Mouse (Mus musculus) adrenal gland, postnatal 4 days (tissue): ENCODE measurements around the gene Tshz2. TPM values are rescaled to one million over a fixed set of nuclear protein-coding genes. Genes with fewer than 3 reads are reported as not detected.
"Not testable (repeated sequence)": the region's sequence is repeated elsewhere in the genome, so short reads cannot be mapped to it uniquely, and the experiment has no call there.

Experiments
- DNase-seq, 2 experiments: peaks; one replicate each; pipeline ENCODE4 v3.0.0; 2021 to 2022; ENCODE audit warnings: low spot score in 2 of 2, mixed read lengths in 2 of 2
- total RNA-seq, 2 experiments: library from RNA; stranded (reverse); gene quantifications; 2 replicates each; pipeline ENCODE4 v1.2.3; 2021

The Tshz2 gene
- total RNA-seq, 2 experiments from 2014 or later = 68.4 to 69.6 TPM

DNA sequence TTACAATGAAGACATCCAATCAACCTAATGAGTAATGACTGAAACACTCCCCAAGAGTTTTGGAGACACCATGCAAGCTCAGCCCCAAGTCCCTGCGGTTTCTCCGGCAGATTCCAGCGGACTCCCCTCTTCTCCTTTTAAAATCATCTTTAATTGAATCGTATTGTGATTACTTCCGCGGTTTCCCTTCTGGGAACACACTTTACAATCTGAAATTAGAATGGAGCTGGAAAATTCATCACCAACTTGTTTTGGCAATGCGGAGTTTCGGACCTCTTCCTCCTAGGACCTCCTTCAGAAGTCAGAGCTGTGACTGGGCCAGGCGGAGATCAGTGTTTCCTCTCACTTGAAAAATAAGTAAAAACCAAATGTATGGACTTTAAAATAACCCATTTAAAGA lies 119.3 kb downstream of the Tshz2 start:
- no peak for DNase-seq

DNA sequence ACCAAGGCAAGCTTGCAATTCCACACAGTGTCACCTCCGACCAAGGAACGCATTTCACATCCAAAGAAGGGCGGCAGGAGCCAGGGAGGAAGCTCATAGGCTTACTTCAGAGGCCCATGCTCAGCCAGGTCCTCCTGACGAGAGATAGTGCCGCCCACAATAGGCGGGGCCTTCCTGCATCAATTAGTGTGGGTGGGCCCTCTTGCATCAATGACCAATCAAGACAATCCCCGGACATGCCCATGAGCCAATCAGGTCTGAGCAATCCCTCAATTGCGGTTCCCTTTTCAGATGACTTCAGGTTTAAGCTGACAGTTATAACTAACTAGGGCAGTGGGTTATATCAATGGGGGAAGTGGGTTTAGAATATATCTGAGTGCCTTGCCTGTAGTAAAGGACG lies 120.6 kb downstream of the Tshz2 start:
- no peak for DNase-seq

DNA sequence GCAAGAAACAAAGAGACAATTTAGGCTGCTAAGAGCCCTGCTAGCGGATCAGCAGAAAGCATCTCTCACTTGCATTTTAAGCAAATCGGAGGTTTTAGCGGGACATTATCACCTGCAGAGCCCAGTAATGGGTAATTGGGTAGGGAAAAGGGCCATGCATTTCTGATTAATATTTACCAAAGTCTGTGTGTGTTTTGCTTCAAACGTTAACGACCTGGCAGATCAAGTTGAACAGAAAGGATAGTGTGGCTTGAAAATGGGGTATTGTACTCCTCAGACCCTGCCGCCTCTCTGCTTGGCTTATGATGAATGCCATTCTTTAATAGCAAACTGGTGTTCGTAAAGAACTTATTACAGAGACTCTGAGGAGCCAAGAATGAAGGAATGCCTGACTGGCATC lies 122.3 kb downstream of the Tshz2 start:
- DNase-seq = no peak

DNA sequence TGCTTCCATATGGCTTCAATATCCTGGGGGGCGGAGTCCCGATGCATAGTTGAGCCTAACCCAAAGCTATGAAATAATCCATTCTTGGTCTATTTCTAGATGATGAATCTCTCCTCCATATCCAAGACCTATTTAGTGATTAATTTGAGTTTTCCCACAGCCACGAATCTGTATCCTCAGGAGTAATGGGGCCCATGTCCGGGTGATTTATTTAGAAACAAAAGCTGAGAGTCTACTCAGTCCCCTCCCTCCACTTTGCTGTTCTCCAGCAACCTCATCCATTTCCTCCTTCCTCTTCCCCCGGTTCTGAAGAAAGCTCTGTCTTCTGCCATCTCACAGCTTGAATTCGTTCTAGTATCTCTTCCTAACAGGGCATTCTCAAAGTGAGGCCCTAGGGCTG lies 125.3 kb downstream of the Tshz2 start:
- DNase-seq = no peak

DNA sequence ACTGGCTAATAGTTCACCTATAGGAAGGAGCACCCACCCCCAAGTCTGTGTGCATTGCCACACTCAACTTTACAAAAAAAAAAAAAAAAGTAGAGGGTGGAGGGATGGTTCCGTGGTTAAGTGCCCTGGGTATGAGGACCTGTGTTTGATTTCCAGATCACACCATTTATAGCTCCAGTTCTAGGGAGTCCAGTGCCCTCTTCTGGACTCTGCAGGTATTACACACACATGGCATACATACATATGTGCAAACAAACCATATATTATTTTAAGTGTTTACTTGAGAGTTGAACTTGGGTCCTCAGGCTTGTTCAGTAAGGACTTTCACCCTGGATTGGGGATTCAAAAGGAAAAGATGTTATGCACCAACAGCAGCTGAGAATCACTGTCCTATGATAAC lies 127.3 kb downstream of the Tshz2 start:
- DNase-seq = no peak

DNA sequence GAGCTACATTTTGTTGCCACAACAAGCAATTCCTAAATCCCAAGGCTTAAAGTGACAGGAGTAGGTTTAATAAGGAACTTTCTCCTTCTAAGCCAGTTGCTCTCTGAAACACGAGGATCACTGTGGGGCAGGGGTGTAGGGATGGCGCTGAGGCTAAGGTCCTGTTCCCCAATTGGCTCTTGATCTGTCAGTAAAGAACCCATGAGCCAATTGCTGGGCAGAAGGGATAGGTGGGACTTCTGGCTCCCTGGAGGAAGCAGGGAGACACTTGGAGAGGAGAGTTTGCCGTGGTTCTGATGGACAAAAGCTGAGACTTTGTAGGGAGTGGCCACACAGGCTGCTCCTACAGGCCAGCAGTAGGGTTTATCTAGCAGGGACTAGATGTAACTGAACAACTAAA lies 128.9 kb downstream of the Tshz2 start:
- DNase-seq = no peak

DNA sequence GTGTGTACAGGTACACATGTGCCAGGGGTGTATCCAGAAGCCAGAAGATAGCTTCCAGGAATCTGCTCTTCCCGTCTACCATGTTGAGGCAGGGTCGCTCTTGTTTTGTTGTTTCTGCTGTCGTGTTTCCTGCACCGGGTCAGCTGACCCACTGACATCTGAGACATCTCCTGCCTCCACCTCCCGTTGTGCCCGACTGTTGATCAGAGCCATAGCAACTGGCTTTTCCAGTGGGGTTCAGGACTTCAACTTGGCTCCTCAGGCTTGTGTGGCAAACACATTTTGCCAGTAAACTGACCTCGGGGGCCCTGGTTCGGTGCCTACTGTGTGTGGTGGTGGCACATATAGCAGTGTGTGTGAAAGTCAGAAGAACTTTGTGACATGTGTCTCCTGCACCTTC lies 129.5 kb downstream of the Tshz2 start:
- DNase-seq = no peak

DNA sequence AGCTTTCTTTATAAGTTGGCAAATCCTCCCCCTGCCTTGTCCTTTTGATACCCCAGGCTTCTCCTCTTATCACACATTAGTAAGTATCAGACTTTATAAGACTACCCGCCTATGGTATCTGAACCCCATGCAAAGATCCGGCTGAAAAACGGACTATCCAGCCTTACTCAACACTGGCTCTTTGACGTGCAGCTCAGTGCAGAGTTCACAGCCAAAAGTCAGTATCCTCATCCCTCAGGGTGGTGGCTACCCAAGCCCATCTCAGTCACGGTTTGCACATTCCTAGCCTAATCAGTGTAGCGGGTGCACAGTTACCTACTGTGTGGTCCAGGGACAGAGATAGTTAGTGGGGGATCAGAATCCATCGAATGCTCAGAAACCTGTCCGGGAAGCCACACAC lies 130.9 kb downstream of the Tshz2 start:
- no peak for DNase-seq

DNA sequence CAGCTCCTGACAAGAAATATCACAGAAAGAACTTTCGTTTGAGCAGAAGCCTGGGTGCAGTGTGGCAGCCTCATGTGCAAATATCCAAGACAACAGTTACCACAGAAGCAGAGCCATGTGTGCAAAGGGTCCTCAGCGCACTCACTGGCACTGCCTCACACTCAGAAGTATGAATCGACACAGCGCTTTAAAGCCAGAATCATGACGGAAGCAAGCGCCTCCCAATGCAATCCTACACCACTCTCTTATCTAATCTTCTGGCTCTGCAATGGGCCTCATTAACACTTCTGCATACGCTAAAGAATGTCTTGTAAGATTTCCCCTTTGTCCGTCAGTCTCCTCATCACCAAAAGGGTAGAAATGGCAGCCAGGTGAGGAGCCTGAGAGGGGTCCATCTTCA lies 133.4 kb downstream of the Tshz2 start:
- DNase-seq = no peak

DNA sequence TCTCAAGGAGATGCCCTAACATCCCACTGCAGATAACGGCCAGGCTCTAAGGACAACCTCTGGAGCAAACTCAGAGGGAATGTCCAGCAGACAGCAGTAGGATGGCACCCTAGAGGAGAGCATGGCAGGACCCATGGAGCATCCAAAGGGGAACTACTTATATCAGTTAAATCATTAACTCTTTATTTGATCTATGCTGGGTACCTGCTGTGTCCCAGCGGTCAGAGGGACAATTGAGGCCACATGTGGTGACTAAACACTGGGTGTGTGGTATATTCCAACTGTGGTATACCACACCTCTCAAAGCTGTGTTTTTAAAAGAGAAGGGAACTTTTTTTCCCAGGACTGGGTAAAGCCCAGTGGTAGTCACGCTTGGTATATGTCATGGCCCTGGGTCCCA lies 134.5 kb downstream of the Tshz2 start:
- no peak for DNase-seq

DNA sequence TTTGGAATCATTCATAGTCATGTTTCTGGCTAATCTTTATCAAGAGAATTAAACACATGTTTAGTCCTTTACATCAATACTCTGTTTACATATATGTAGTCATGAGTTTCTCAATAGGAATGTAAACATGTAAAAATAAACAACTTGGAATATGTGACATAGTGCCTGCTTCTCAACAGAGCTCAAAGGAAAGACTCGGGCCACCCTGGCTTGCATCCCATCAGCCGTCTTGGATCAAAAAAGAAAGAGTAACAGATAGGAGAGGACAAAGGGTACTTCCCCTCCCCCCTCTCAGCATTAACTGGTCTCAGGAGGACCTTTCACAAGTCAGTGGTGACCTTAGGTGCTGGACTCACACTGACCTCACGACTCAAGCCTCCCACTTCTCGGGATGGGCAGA lies 142.3 kb downstream of the Tshz2 start:
- DNase-seq = no peak

DNA sequence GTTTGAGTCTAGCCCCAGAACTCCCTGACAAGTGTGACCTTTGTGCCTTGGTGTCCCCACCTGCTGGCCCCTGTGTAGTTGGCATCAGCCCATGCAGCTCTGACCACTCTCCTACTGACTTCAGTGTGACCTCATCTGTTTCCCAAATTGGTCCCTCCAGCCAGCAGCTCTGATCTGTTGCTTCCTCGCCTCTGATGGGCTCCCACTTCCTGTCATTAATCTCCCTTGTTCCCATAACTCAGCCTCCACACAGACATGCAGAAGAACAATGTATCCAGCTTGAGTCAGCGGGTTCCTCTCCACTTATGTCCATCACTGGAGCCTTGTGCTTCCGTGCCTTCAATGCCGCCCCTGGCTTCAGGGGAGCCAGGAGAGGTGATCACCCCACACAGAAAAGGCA lies 144.4 kb downstream of the Tshz2 start:
- no peak for DNase-seq

DNA sequence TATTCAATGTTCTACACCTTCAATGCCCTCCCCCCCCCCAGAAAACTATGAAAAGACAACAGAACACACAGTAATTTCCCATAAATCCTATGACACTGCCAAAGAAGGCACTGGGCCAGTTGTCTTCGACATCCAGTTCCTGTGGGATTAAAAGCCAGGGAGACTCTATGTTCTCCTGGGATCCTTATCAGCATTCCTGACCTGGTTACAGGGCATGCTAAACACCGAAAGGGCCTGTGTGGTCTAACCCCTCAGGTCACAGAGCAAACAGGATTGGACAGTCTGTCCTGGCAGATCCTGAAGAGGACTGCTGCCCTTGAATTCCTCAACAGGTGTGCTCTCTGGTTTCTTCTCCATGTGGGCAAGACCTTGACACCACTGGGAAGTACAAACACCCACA lies 145.0 kb downstream of the Tshz2 start:
- DNase-seq = no peak

DNA sequence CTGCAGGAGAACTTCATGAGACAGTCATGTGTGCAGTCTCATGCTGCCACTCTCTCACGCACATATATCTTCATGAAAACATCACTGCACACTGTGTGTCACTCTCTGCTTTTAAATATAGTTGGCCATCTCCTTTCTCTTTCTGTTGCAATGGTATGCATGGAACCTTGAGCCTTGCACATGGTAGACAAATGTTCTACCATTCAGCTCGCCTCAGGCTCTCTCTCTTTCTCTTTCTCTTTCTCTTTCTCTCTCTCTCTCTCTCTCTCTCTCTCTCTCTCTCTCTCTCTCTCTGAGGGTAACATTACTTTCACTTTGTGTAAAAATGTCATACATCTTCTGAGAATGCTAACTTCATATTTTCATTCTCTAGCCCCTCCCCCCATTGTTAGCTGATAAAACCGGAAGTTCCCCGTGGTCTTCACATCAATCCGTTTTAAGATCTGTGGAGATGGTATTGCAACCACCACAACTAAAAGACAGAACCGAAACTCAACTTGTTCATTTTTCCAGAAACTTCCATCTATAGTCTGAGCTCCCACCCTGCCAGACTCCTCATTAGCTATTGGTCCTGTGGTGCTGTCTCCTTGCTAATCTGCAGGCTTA lies 146.0 kb downstream of the Tshz2 start:
- no peak for DNase-seq

DNA sequence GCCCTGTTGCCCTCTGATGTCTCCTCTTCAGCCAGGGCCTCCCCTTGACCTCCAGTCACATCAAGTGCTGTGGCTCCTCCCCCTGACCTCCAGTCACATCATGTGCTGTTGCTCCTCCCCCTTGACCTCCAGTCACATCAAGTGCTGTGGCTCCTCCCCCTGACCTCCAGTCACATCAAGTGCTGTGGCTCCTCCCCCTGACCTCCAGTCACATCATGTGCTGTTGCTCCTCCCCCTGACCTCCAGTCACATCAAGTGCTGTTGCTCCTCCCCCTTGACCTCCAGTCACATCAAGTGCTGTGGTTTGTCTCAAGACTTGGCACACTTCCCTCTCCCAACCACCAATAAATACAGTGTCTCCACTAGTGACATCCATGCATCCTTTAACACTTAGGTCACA lies 148.9 kb downstream of the Tshz2 start:
- DNase-seq = not testable (repeated sequence)

DNA sequence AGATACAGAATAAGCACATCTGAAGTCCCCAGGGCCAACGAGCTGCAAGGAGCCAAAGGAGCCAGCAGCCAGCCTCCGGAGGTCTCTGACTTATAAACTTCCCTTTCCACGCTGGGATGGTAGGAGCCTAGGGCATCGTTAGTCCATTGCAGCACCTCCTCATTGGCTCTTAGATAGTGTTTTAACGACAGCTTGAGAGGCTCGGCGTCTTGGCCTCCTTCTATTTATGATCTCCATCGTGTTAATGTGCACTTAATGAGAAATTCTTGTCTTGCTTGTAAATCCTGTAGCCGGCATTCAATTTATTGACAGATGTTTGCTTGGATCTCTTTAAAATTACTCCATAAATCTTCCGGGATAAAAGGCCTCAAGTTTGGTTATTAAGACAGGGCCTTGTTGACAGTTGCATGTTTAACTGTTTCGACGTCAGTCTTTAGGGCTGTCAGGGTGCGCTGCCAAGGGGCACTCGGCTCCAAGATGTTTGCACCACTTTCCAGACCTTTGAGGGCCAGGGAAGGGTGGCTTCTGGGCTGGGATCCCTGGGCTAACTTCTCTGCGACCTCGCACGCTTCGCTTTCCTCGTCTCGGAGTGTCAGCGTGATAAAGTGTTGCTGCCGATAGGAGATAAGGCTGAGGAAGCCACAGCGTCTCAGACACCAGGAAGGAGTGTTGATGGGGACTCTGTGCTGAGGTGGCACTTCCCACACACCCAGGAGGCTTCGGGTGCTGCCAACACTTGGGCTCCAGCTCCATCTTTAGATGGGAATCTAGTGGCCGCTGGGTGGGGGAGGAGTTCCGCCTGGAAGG lies 150.3 kb downstream of the Tshz2 start:
- DNase-seq = no peak

DNA sequence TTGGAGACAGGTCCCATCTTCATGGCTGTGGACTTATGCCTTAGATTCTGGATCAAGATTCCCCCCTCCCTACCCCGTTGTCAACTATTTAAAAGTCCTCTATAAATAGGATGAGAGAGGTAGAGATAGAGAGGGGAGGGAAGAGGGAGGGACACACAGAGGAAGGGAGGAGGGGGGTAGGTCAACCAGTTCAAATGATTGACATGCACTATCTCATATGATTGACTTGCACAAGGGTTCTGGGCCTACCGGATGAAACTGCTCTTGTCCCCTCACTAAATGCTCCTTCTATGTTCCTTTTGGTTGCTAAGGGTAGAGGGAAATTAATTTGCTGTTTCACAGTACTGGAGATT lies 150.8 kb downstream of the Tshz2 start:
- no peak for DNase-seq

DNA sequence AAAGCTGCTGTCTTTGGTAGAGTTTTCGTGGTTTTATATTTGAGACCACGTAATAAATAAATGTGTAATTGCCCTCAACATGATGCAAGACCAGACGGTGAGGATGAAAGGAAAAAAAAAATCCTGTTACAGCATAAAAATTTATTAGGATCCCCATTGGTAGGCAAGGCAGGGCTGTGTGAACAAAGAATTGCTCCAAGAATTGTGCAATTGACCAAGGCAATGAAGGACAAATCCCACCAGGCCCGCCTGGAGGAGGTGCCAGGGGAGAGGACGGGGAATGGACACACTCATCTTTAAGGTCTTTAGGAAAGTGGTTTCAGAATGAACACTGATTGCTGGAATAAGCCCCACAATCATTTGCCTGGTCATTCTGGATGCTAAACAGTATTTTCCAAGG lies 154.6 kb downstream of the Tshz2 start:
- DNase-seq = no peak

DNA sequence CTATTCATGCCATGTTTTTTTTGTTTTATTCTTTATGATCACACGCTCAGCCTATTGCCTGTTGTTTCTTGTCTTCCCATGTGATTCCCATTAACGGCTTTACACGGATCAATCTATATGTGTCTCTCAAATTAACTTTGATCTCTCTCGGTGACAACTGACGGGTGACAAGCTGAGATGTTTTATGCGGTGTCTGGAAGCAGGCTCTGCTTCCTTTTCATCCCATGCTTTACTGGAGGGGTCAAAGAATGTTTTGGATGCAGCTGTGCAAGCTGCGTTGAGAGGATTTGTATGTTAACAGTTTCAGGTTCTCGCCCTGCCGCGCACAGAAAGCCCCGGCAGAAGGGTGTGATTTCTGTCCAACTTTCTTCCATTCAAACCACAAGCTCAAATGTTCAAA lies 155.1 kb downstream of the Tshz2 start:
- no peak for DNase-seq

DNA sequence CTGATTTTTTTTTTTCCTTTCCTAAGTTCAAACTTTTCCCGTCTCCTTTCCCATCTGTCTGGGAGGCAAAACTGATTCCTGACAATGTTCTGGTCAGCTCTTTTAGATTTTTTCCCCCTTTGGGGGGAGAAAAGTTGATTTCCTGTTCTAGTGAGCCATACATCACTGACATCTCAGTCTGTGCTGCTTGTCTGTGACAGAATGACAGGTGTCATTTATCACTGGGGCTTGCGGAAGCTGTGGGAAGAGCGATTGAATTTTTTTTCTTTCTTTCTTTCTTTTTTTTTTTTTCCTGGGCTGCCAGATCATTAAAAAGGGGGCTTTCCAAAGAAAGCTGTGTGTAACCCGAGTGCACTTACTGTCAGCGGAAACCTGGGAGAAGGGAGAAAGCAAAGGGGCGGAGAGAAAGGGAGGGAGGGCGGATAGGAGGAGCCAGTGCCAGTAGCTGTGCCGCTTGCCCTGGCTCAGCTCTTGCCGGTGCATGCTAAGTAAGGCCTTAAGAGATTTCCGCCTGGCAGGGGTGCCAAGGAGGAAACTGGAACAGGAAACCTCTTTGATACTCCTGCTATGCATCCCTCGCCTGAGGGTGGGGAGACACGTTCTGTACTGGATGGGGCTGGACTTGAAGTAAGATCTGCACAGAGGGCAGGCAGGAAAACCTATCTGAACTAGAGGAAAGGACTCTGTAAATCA lies 157.8 kb downstream of the Tshz2 start:
- DNase-seq = peak in 1 of 2 experiments; percentile 42

DNA sequence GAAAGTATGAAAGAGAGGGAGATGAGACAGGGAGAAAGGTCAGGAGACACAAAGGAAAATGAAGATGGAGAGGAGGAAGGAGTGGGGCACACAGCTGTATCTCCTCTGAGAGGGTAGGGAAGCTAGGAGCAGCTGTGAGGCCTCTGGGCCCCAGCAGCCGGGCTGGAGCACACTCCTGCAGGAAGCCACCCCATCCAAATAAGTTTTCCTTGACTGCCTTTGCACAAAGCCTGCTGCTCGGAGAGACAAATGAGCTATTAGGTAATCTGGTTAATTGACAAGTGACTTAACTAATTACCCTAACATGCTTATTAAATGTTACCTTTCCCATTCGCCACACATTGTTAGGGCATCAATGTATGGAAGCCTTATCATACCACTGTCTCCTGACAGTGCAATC lies 159.9 kb downstream of the Tshz2 start:
- no peak for DNase-seq

DNA sequence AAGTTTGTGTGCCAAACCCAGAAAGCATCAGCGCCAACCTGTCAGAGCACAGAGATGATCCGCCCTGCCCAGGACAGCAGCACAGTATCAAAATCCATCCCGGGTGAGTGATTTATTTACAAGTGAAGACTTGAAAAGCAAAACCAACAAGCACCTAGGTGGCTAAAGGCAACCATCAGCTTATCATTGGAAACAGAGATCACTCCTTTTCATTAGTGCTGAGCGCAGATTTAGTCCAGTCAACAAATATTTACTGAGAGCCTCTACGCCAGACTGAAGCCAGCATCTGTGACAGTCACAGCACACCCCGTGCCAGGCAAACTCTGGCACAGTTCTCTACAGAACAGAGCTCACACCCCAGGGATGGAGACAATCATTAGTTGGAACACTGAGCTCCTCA lies 169.4 kb downstream of the Tshz2 start:
- DNase-seq = no peak

DNA sequence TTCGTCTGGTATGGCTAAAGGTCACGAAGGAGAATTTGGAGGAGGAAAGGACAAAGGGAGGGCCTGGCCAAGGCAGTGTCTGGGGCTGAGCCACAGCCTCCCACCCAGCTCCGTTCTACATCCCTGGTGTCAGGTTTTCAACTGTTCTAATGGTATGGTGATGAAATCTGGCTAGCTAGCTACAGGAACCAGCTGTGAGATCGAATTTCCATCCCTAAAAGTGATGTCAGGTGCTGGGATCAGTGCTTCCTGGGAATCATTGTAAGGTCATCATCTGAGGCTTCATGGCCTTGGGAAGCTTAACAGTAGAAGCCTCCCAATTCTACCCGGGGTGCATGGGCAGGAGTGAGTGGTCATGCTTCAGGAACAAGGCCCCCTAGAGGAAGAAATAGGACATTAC lies 171.6 kb downstream of the Tshz2 start:
- no peak for DNase-seq
